Mouse (Mus musculus) yolk sac, embryonic 10.5 days (tissue): ENCODE measurements around the gene Rab3ip.

Source experiments
- DNase-seq: peaks from one replicate; pipeline ENCODE4 v3.0.0-alpha.2; 2017; ENCODE audit warnings: low spot score

The Rab3ip gene

DNA sequence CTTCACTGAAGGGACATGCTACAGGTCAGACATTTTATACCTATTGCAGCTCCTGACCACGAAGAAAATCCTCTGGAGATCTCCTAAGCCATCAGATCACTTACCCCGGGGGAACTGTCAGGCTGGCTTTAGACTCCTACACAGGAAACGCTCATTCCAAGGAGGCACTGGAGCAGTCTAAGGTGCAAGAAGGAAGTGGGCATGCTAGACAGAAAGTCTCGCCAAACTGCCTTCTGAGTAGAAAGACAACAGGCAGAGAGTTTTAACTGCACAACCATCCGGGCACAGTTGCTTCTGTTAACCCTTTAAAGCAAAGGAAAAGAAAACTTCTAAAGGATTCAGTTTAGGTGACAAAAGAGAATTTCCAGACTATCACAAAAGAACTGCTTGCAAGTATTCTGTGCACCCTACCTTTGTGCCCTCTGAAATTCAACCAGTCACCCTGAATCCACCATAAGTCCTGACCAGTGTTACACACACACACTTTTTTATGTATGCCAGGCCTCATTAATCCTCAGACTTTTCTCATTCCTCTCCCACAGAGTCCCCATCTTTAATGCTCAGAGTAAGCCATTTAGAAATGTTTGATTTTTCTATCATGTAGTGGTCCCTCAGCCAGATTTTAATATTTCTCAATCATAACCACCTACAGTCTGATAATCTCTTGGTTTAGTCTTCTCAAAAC is 7.4 kb upstream of the Rab3ip start:
- DNase-seq, result no peak

- no peak for DNase-seq
Observed at GRCm38 (mm10) chr10:116956483-116957158, 6.1 kb upstream of the Rab3ip start.

DNA sequence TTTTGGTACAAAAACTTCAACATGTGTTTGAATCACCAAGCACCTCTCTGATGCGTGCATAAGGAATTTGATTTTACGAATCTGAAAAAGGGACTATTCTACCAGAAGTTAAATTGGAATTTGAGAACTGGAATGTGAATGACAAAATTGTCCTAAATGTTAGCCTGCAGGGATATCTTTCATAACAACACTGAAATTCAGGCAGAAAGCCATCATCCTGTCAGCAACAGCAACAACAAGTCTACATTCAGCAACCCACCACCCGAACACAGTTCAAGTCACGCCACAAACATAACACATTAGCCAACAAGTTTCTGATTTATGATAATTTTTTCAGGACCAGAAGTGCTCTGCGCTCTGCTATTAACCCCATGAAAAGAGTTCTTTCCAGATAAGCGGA is 4.6 kb upstream of the Rab3ip start:
- no peak for DNase-seq

DNA sequence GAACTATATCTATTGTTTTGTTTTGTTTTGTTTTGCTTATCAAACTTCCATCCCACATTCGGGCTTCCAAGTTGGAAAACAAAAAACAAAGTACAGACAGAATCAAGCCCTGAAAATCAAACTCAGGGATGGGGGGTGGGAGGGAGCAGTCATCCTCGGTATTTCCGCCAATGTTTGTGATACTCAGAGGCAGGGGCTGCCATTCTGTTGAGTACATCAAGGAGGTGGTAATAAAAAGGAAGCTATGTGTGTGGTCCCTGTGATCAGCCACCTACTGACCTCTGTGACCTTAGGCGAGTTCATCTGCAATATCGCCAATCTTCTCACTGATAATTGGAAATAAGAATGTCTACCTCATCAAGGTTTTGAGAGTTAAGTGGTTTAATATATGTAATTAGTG is 317 bp upstream of the Rab3ip start:
- DNase-seq, result peak; percentile 13

GRCm38 (mm10) chr10:116949111-116950008 is 1.2 kb downstream of the Rab3ip start:
- DNase-seq, result peak; percentile 51

DNA sequence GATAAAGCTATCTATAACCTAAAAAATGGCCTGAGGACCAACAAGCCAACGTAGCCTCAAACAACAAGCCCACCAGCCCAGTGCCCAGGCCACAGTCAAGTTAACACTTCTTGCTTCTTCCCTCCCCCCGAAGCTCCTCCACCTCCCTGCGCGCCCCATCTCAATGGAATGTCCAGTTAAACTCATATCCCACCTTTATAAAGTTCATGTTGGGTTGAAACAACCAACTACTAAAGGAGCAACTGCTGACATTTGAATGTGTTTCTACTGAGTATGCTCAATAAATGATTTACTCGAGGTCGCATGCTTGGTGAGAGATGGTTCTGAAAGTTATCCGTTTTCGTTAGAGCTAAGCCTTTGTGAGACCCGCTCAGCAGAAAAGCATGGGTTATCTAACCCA is 2.2 kb downstream of the Rab3ip start:
- no peak for DNase-seq

DNA sequence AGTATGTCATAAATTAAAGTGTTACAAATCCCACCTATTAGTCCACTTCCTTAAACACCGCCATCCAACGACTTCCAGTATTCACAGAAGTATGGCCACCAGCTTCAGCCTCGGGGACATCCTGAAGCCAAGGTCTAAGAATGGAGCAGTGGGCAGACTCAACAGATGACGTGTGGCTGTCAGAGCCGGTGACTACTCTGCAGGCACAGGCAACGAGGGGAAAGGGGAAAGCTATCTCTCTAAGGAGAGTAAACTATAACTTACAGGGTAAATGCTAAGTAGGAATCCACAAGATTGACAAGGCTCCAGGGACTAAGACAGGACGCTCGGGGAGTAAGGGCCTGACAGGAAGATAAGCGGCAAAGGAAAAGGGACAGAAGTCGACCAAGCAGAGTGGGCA is 5.6 kb downstream of the Rab3ip start:
- no peak for DNase-seq

- DNase-seq, result no peak
Observed at GRCm38 (mm10) chr10:116944144-116944543, 6.4 kb downstream of the Rab3ip start.

DNA sequence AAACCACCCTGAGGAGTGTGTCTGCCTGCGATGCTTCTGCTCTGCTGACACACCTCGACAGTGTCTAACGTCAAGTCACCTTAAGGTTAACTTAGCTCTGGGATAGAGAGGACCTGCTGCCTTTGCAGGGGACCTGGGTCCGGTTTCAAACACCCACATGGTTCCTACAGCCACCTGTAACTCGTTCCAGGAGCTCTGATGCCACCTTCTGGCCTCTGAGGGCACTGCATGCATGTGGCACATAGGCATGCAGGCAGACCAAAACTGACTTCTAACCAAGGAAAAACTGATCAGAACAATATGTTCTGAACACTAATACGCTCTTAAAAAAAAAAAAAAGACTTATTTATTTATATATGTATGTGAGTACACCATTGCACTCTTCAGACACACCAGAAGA is 7.5 kb downstream of the Rab3ip start:
- no peak for DNase-seq

GRCm38 (mm10) chr10:116935028-116935427 is 15.5 kb downstream of the Rab3ip start:
- DNase-seq, result no peak

- DNase-seq, result no peak
Observed at GRCm38 (mm10) chr10:116933794-116934193, 16.8 kb downstream of the Rab3ip start.

- DNase-seq, result no peak
Observed at GRCm38 (mm10) chr10:116932418-116932817, 18.2 kb downstream of the Rab3ip start.

GRCm38 (mm10) chr10:116931497-116932179 is 18.9 kb downstream of the Rab3ip start:
- no peak for DNase-seq

- no peak for DNase-seq
Observed at GRCm38 (mm10) chr10:116930936-116931335, 19.6 kb downstream of the Rab3ip start.

- no peak for DNase-seq
Observed at GRCm38 (mm10) chr10:116930506-116930905, 20.1 kb downstream of the Rab3ip start.

GRCm38 (mm10) chr10:116928826-116929225 is 21.7 kb downstream of the Rab3ip start:
- DNase-seq, result no peak

- DNase-seq, result no peak
Observed at GRCm38 (mm10) chr10:116926428-116927113, 24.0 kb downstream of the Rab3ip start.

- no peak for DNase-seq
Observed at GRCm38 (mm10) chr10:116923651-116924495, 26.7 kb downstream of the Rab3ip start.

DNA sequence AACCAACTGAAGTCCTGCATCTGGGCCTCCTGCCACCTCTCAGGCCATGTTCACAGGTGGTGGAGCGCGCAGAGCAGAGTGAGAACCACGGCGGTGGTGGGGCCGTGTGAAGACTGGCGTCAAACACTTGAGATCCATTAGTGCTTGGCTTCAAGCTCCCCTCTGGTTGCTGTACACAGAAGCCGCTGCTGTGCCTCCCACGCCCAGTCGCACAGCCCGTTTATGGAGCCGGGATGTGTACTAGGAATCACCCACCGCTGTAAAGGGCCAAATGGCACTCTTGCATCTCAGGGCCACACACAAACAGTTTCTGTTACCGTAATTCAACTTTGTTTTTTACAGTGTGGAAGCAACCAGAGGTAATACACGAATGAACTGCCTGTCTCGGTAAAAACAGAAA is 28.4 kb downstream of the Rab3ip start:
- DNase-seq, result no peak

GRCm38 (mm10) chr10:116921416-116921815 is 29.2 kb downstream of the Rab3ip start:
- DNase-seq, result no peak

DNA sequence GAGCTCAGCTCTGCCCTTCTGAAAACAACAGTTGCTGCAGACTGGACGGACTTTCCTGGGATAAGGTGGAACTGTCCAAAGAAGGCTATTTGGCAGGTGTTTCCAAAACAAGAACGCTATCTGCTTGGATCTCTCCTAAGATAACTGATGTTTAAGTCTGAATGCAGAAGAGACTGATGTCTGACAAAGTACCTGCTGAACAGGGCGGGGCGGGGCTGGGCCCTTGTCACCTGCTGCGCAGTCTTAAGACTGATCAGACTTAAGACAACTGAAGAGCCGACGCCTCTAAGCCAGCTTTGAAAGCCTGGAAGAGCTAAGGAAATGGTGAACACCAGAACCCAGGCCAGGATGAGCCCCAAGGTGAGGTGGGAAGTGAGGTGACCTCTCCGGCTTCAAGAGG is 29.9 kb downstream of the Rab3ip start:
- DNase-seq, result no peak
